Mouse (Mus musculus) CH12.LX (cell line): ENCODE results near the gene Kcnh3. TPM values are rescaled to one million over a fixed set of nuclear protein-coding genes. Genes with fewer than 3 reads are reported as not detected.

Source experiments
- DNase-seq: peaks from one replicate; pipeline ENCODE4 v3.0.0-alpha.2; 2013; ENCODE audit errors: extremely low read depth
- H3K27ac ChIP-seq: 2 replicates; pipeline ENCODE4 v1.5.1; 2012; ENCODE audit warnings: low read depth, mild to moderate bottlenecking, control low read depth, moderate library complexity; ENCODE audit not compliant: insufficient read depth
- H3K27me3 ChIP-seq: replicated peaks from 2 replicates; pipeline ENCODE3; 2012; ENCODE audit warnings: inconsistent platforms
- H3K36me3 ChIP-seq, 2 experiments: replicated peaks in 1 of 2; 2 replicates each; pipeline versions ENCODE3 to v1.6.1; 2012; ENCODE audit warnings: inconsistent platforms in 1 of 2, low read length in 1 of 2, mild to moderate bottlenecking in 1 of 2, mixed read lengths in 1 of 2, moderate library complexity in 1 of 2; ENCODE audit not compliant: control insufficient read depth in 1 of 2, insufficient read depth in 1 of 2
- H3K4me1 ChIP-seq, 2 experiments: 2 replicates each; pipeline ENCODE4 v1.6.1; 2012; ENCODE audit warnings: inconsistent platforms in 1 of 2, moderate library complexity in 1 of 2; ENCODE audit not compliant: insufficient read depth in 2 of 2, control insufficient read depth in 1 of 2
- H3K4me2 ChIP-seq: 2 replicates; pipeline ENCODE4 v1.6.1; 2012; ENCODE audit warnings: low read depth, mild to moderate bottlenecking, control low read depth; ENCODE audit not compliant: poor library complexity, insufficient read depth, severe bottlenecking
- H3K4me3 ChIP-seq, 3 experiments: fragments of 150-350 bp in 1 of 3; sonication (generic) in 1 of 3; replicated peaks in 1 of 3; 2 replicates each; pipeline versions ENCODE3 to v1.5.1; 2011 to 2012; ENCODE audit warnings: low read depth in 2 of 3, low read length in 2 of 3, mild to moderate bottlenecking in 2 of 3, moderate library complexity in 2 of 3, control low read depth in 1 of 3, improper control_type of control experiment in 1 of 3, inconsistent platforms in 1 of 3, mixed read lengths in 1 of 3; ENCODE audit not compliant: poor library complexity in 1 of 3
- H3K79me2 ChIP-seq: replicated peaks from 2 replicates; pipeline ENCODE4 v1.6.1; 2012; ENCODE audit warnings: mild to moderate bottlenecking, moderate library complexity; ENCODE audit not compliant: control insufficient read depth, poor library complexity, insufficient read depth, severe bottlenecking; ENCODE audit errors: extremely low read depth
- H3K9ac ChIP-seq: 2 replicates; pipeline ENCODE4 v1.6.1; 2012; ENCODE audit warnings: low read depth, mild to moderate bottlenecking, control low read depth, moderate library complexity; ENCODE audit not compliant: insufficient read depth
- H3K9me3 ChIP-seq: replicated peaks from 2 replicates; pipeline ENCODE3; 2012; ENCODE audit warnings: low read length, inconsistent platforms, mixed read lengths
- CHD1 ChIP-seq: IDR thresholded peaks from 2 replicates; pipeline ENCODE4 v1.6.1; 2012; ENCODE audit warnings: low read depth, low read length, improper control_type of control experiment, inconsistent platforms
- CHD2 ChIP-seq: IDR thresholded peaks from 2 replicates; pipeline ENCODE4 v1.6.1; 2011; ENCODE audit warnings: low read length, improper control_type of control experiment
- CTCF ChIP-seq, 2 experiments: IDR thresholded peaks in 1 of 2; conservative IDR thresholded peaks in 1 of 2; 2 replicates each; pipeline ENCODE4 v1.5.1; 2011 to 2012; ENCODE audit warnings: low read depth in 2 of 2, low read length in 2 of 2, improper control_type of control experiment in 1 of 2, inconsistent platforms in 1 of 2, mild to moderate bottlenecking in 1 of 2, moderate library complexity in 1 of 2
- E2F4 ChIP-seq: IDR thresholded peaks from 2 replicates; pipeline ENCODE4 v1.6.1; 2011; ENCODE audit warnings: low read depth, low read length, improper control_type of control experiment; ENCODE audit not compliant: insufficient replicate concordance
- EP300 ChIP-seq: IDR thresholded peaks from 2 replicates; pipeline ENCODE4 v1.6.1; 2011; ENCODE audit warnings: low read length, improper control_type of control experiment
- ETS1 ChIP-seq: conservative IDR thresholded peaks from 2 replicates; pipeline ENCODE4 v1.6.1; 2012; ENCODE audit warnings: low read depth, mild to moderate bottlenecking, inconsistent platforms, low read length, improper control_type of control experiment, moderate library complexity
- GABPA ChIP-seq: IDR thresholded peaks from 2 replicates; pipeline ENCODE4 v1.6.1; 2012; ENCODE audit warnings: low read depth, low read length, improper control_type of control experiment, inconsistent platforms; ENCODE audit not compliant: insufficient replicate concordance
- JUN ChIP-seq: IDR thresholded peaks from 2 replicates; pipeline ENCODE4 v1.6.1; 2011; ENCODE audit warnings: low read depth, mild to moderate bottlenecking, low read length, improper control_type of control experiment, moderate library complexity; ENCODE audit not compliant: insufficient read depth
- KAT2A ChIP-seq: IDR thresholded peaks from 2 replicates; pipeline ENCODE4 v1.6.1; 2012; ENCODE audit warnings: low read length, improper control_type of control experiment, inconsistent platforms; ENCODE audit not compliant: insufficient replicate concordance
- MAZ ChIP-seq: IDR thresholded peaks from 2 replicates; pipeline ENCODE4 v1.6.1; 2012; ENCODE audit warnings: low read depth, mild to moderate bottlenecking, inconsistent platforms, low read length, improper control_type of control experiment, moderate library complexity
- MEF2A ChIP-seq: IDR thresholded peaks from 2 replicates; pipeline ENCODE4 v1.6.1; 2014; ENCODE audit warnings: low read depth, mild to moderate bottlenecking, inconsistent platforms, low read length, improper control_type of control experiment, borderline replicate concordance
- NRF1 ChIP-seq: IDR thresholded peaks from 2 replicates; pipeline ENCODE4 v1.6.1; 2014; ENCODE audit warnings: low read depth, mild to moderate bottlenecking, inconsistent platforms, low read length, improper control_type of control experiment, moderate library complexity
- PAX5 ChIP-seq: IDR thresholded peaks from 2 replicates; pipeline ENCODE4 v1.6.1; 2012; ENCODE audit warnings: low read length, inconsistent platforms, mixed read lengths
- POLR2A ChIP-seq: IDR thresholded peaks from 2 replicates; pipeline ENCODE4 v1.6.1; 2011; ENCODE audit warnings: low read depth, mild to moderate bottlenecking, improper control_type of control experiment, low read length
- POLR2AphosphoS2 ChIP-seq: IDR thresholded peaks from 2 replicates; pipeline ENCODE4 v1.6.1; 2011; ENCODE audit warnings: low read depth, low read length, improper control_type of control experiment
- SIN3A ChIP-seq: IDR thresholded peaks from 2 replicates; pipeline ENCODE4 v1.6.1; 2012; ENCODE audit warnings: low read length, improper control_type of control experiment, inconsistent platforms
- SMC3 ChIP-seq: IDR thresholded peaks from 2 replicates; pipeline ENCODE4 v1.6.1; 2011; ENCODE audit warnings: low read depth, low read length, improper control_type of control experiment
- TBP ChIP-seq: conservative IDR thresholded peaks from 2 replicates; pipeline ENCODE4 v1.6.1; 2011; ENCODE audit warnings: low read depth, low read length, improper control_type of control experiment
- UBTF ChIP-seq: IDR thresholded peaks from 2 replicates; pipeline ENCODE4 v1.6.1; 2012; ENCODE audit warnings: low read depth, mild to moderate bottlenecking, inconsistent platforms, low read length, improper control_type of control experiment, moderate library complexity
- dilution Hi-C: fragments of 300-500 bp; cut with MboI; formaldehyde crosslinking; loops from 2 replicates; pipeline ENCODE4 v1.14.3; 2020; ENCODE audit warnings: low sequenced_read_pairs; ENCODE audit not compliant: extremely low pct_unique_long_range_greater_than_20kb, extremely low pct_ligation_motif_present
- in situ Hi-C: fragments of 300-500 bp; cut with MboI; formaldehyde crosslinking; loops from 3 replicates; pipeline ENCODE4 v1.14.3; 2019; ENCODE audit warnings: low sequenced_read_pairs, low pct_ligation_motif_present, low pct_unique_long_range_greater_than_20kb, mixed read lengths
- polyA plus RNA-seq: library from polyadenylated mRNA; unstranded; fragments of >175 nt; gene quantifications from 2 replicates; pipeline ENCODE4 v1.2.1, GENCODE M21; 2012; ENCODE audit warnings: low read depth; ENCODE audit not compliant: insufficient read length
- total RNA-seq, 2 experiments: library from RNA; depleted of rRNA; stranded (reverse); fragments of 300-350 nt in 1 of 2; fragments of >200 nt in 1 of 2; gene quantifications; 2 replicates each; pipeline ENCODE4 v1.2.3; 2012 to 2014

Kcnh3 gene
- total and polyA plus RNA-seq, 3 experiments: not detected

- Histone ChIP-seq H3K36me3 (peaks cover 2 to 11% of the 10 kb centered on the region in 2 experiments), H3K27ac (no peak overlapping the region), H3K79me2 (peaks cover 2% of the 10 kb centered on the region; the same call in 1 of the 2 replicates), H3K9ac (no peak overlapping the region), H3K9me3 (no peaks in the 10 kb centered on the region), H3K27me3 (no peaks in the 10 kb centered on the region), H3K4me1 (peaks cover 12 to 43% of the 10 kb centered on the region in 2 experiments), H3K4me3 (no peak overlapping the region), H3K4me2 (no peak overlapping the region)
- no peak for DNase-seq
- dilution Hi-C loops (no loop called here), in situ Hi-C loops (no loop called here)
- TF ChIP-seq ETS1 (no peak), GABPA (no peak), SMC3 (no peak), POLR2A (no peak), CHD1 (no peak), POLR2AphosphoS2 (no peak), JUN (no peak), SIN3A (no peak), NRF1 (no peak)
Observed at GRCm38 (mm10) chr15:99254477-99255005, 29.9 kb downstream of the Kcnh3 start.

GRCm38 (mm10) chr15:99255241-99255749 lies 30.6 kb downstream of the Kcnh3 start:
- TF ChIP-seq TBP: no peak
- no peak for TF ChIP-seq EP300
- no peak for TF ChIP-seq SMC3
- TF ChIP-seq POLR2A: no peak
- TF ChIP-seq POLR2AphosphoS2: no peak
- no peak for TF ChIP-seq MAZ
- TF ChIP-seq ETS1: no peak
- TF ChIP-seq UBTF: no peak
- no peak for TF ChIP-seq CTCF (conservative IDR thresholded peaks at IDR 0.05 in 1 of 2, IDR thresholded peaks at IDR 0.05 in 1 of 2; ENCODE audit: low read depth in 2 of 2, low read length in 2 of 2)
- no peak for TF ChIP-seq E2F4
- no peak for TF ChIP-seq SIN3A
- TF ChIP-seq PAX5: no peak
- TF ChIP-seq KAT2A: no peak
- TF ChIP-seq CHD2: no peak
- no peak for TF ChIP-seq MEF2A
- TF ChIP-seq CHD1: no peak
- Histone ChIP-seq H3K79me2 (peaks cover 2% of the 10 kb centered on the region; the same call in 1 of the 2 replicates), H3K4me2 (no peak overlapping the region), H3K27ac (no peak overlapping the region), H3K9me3 (no peaks in the 10 kb centered on the region), H3K4me1 (peaks cover 13 to 43% of the 10 kb centered on the region in 2 experiments), H3K36me3 (peaks cover 0 to 3% of the 10 kb centered on the region in 2 experiments), H3K4me3 (no peak overlapping the region), H3K27me3 (no peaks in the 10 kb centered on the region), H3K9ac (no peak overlapping the region)
- dilution Hi-C loops (no loop called here), in situ Hi-C loops (no loop called here)
- no peak for DNase-seq
